In the genomic region with DNA sequence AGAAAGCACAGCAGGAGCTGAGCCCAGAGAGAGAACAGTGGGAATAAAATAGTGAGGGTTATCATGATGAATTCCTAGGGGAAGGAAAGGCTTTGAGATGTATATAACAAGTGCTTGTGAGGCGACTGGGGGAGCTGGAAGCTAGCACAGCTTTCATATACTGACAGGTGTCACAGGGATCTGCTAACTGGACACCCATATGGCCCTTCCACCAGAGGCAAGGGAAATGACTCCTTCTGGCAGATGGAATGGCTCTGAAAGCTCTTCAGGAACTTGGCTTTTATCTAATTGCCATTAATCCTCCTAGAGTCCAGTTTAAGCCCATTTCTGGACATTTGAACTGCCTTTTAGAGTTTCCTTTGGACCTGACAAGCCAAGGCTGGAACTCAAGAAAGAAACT, we compare ENCODE assay signal across 5 mouse cellular contexts. TPM values are rescaled to one million over a fixed set of nuclear protein-coding genes. Genes with fewer than 3 reads are reported as not detected.
DNase-seq lines count a peak whose midpoint lies in the region.
"Not testable (repeated sequence)": the region's sequence is repeated elsewhere in the genome, so short reads cannot be mapped to it uniquely, and the experiment has no call there.

No protein-coding gene starts in this region.

- 50% methylated on average over 1 of the region's 1 CpGs for WGBS in heart, embryonic 10.5 days

- DNase-seq in brain, adult 2 months (ENCODE audit: low read depth, low spot score): peak; percentile 61
- peak; percentile 16 to 26 for DNase-seq in cerebellum, postnatal 14 days
- peak; percentile 21 to 48 for DNase-seq in cerebellum, postnatal 25 days
- peak; percentile 13 to 28 for DNase-seq in cerebellum, postnatal 36 days
- peak; percentile 17 for DNase-seq in heart, embryonic 10.5 days (ENCODE audit: low spot score)

- H3K9me3 ChIP-seq in heart, embryonic 10.5 days: not testable (repeated sequence)

- H3K27ac ChIP-seq in heart, embryonic 10.5 days: not testable (repeated sequence)

- not testable (repeated sequence) for H3K36me3 ChIP-seq in heart, embryonic 10.5 days

- not testable (repeated sequence) for H3K27me3 ChIP-seq in heart, embryonic 10.5 days (ENCODE audit: insufficient read depth, poor library complexity, severe bottlenecking)

- not testable (repeated sequence) for H3K4me1 ChIP-seq in heart, embryonic 10.5 days

- not testable (repeated sequence) for H3K4me3 ChIP-seq in heart, embryonic 10.5 days

RNA-seq across cellular contexts. Expression of gene Sfi1, which starts 11.3 kb away (rescaled TPM):
- polyA plus RNA-seq in heart, embryonic 10.5 days (2016; fragmentation: Nextera tagmentation; extraction: Ambion mirVana): 10.3 and 11.7 TPM in 2 replicates

RNA-seq across cellular contexts. Expression of gene Eif4enif1, which starts 20.2 kb away (rescaled TPM):
- 42.4 and 51.0 TPM in 2 replicates for polyA plus RNA-seq in heart, embryonic 10.5 days (2016; fragmentation: Nextera tagmentation; extraction: Ambion mirVana)
